Mouse (Mus musculus) heart, adult 18-20 months (tissue): Measurements from ENCODE around the gene Il17rc. TPM values are rescaled to one million over a fixed set of nuclear protein-coding genes. Genes with fewer than 3 reads are reported as not detected.
A peak's percentile ranks its signal among the peaks of the same experiment; 100 is the strongest.

Experiments
- DNase-seq, 2 experiments: peaks; one replicate each; pipeline ENCODE4 v3.0.0; 2021 to 2022; ENCODE audit warnings: mixed read lengths in 1 of 2
- long read RNA-seq, 2 experiments: library from polyadenylated mRNA; stranded (forward); transcript quantifications; one replicate each; pipeline ENCODE4 v2.0.0; 2021
- total RNA-seq, 2 experiments: library from RNA; stranded (reverse); gene quantifications; 2 replicates each; pipeline ENCODE4 v1.2.3; 2021

The Il17rc gene
- total RNA-seq, result 1 to 10 TPM; 6.3 to 7.2 TPM
- long read RNA-seq, experiment 1, partial matches to known transcripts, result 0 of 6 reads
- long read RNA-seq, experiment 1, other reads (novel, unspliced or antisense), result 6 of 6 reads
- long read RNA-seq, experiment 2, partial matches to known transcripts, result 1 of 6 reads
- long read RNA-seq, experiment 2, other reads (novel, unspliced or antisense), result 5 of 6 reads

- peak; percentile 77 to 83 for DNase-seq
These were observed at the start of gene Il17rc for GRCm38 (mm10) chr6:113471297-113471936. Gene Il17rc (plus strand): TSS chr6:113471427.

DNA sequence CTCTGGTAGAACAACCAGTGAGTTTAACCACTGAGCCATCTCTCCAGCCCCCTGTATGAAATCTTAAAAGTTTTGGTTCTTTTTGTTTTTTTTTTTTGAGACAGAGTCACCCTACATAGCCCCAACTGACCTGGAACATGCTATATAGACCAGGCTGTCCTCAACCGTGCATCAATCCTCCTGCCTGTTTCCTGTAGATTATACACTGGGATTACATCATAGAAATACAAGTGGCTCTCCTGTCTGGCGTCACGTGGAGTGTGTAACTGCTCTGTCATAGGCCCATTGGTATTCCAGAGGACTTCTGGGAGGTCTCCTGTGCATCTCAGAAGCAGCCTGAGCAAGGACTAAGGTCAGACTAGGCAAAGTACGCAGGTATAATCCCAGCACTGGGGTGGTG is 48.2 kb upstream of the Il17rc start:
- no peak for DNase-seq

- peak in 1 of 2 experiments; percentile 14 for DNase-seq
These were observed 47.0 kb upstream of the Il17rc start for GRCm38 (mm10) chr6:113424187-113424586.

DNA sequence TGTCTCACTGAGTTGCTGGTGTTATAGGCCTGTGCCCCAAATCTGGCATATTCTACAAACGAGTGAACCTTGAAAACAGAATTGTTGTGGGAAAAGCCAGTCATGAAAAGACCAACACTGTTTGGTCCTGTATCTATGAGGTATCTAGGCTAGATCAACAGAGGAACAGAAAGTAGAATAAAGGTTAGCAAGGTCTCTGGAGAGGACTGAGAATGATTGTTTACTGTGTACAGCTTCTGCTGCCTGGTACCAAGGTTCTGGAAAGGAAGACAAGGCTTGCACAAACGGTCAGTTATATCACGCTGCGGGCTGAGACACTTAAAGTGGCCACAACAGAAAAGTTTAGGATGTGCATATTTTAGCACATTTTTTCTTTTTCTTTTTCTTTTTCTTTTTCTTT is 44.5 kb upstream of the Il17rc start:
- DNase-seq, result no peak

DNA sequence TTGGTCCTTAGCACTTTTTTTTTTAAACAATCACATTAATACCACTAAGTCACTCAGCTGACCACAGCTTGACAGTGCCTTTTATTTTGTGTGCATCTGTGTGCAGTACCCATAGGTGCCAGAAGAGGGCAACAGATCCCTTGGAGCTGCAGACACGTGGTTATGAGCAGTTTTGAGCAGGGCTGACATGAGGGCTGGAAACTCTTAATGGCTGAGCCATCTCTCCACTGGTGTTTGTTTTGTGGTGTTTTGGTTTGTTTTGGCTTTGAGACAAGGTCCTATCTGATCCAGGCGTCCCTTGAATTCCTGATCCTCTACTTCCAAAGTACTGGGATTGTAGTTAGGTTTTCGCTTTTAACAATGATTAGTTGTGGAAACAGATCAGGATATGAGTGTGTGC is 43.8 kb upstream of the Il17rc start:
- no peak for DNase-seq

- no peak for DNase-seq
These were observed 43.2 kb upstream of the Il17rc start for GRCm38 (mm10) chr6:113428006-113428405.

- no peak for DNase-seq
These were observed 41.3 kb upstream of the Il17rc start for GRCm38 (mm10) chr6:113429965-113430364.

GRCm38 (mm10) chr6:113430846-113431245 is 40.4 kb upstream of the Il17rc start:
- no peak for DNase-seq

DNA sequence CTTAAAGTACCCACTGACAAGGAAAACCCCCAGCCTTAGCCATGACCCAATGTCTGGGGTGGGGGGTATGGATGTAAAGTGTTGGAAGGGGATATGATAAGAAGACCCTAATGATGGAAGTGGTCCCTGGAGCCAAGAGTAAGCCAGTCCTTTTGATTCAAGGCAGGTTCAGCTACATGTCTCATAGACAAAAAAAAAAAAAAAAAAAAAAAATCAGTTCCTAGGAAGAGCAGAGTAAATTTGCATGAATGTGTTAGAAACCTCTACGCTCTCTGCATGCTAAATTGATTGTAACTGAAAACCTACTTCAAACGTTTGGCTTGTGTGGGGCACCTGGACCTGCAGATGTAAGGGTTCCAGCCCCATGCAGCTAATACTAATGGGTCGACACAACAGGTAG is 39.4 kb upstream of the Il17rc start:
- no peak for DNase-seq

- no peak for DNase-seq
These were observed 37.6 kb upstream of the Il17rc start for GRCm38 (mm10) chr6:113433661-113434060.

- DNase-seq, result no peak
These were observed 36.5 kb upstream of the Il17rc start for GRCm38 (mm10) chr6:113434691-113435090.

DNA sequence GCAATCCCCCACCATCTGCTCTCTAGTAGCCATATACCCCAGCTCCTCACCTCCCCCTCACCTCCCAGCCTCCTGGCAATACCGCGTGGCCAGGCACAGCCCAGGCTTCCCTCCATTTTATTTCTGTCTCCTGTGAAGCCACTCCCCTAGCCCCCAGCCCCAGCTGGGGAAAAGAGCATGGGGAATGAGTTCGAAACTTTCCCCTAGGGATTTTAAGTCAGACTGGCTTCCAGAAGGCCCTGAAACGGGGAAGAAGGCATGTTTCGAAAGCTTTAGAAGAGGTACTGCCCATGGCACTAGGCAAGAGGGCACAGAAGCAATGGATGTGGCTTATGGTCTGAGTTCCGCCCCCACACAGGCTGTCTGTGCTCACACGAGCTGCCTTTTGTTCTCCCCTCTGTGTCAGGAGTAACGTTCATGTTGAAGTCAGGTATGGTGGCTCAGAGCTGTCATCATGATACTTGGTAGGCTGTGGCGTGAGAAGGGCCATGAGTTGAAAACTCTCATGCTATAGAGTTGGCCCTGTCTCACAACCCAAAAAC is 35.5 kb upstream of the Il17rc start, which contains the start of gene Cidec:
TSS of gene Cidec (minus strand) at position 97 of the 542 bp plus-strand sequence.
- DNase-seq, result no peak

DNA sequence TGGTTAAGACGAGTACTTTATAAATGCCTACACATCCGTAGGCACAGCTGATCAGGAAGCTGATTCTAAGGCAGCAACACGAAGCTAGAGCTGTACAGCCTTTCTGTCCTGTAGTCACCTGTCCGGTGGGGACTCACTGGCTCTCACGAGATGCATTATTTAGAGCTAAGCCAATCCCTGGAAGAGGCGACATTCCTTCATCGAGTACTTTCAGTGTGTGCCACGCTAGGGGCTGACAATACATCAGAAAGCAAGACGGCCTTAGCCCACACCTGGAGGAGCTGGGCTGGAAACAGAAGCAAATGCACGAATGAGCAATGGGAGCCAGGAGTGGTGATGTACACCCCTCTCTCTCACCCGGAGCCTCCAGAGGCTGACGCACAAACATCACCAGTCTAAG is 34.1 kb upstream of the Il17rc start:
- no peak for DNase-seq

DNA sequence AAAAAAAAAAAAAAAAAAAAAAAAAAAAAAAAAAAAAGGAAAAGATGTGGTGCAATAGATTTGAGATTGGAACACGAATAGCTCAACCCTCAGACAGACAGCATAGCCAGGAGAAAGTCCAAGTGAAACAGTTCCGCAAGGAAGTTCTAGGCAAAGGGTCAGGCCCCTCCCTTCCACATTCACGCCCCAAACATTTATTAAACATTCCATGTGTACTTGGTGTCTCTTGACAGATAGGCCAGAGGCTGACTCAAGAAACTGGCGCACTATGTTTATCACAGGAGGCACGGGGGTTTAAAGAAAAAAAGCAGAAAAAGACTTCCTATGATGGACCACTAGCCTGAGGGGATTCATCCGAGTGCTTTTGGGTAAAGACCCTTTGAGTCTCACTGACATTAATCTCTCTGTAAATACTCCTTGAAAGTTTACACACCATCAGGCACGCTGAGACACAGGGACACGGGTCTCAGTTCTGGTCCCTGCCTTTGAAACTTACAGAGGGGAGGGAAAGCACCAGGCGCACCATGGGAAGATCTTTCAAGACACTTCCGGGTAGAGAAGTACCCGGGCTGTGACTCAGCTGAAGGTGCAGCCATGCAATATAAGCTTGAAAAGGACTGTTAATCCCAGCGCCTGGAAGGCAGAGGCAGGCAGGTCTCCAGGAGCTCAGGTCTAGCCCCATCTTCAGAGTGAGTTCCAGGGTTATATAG is 32.4 kb upstream of the Il17rc start:
- DNase-seq, result no peak

DNA sequence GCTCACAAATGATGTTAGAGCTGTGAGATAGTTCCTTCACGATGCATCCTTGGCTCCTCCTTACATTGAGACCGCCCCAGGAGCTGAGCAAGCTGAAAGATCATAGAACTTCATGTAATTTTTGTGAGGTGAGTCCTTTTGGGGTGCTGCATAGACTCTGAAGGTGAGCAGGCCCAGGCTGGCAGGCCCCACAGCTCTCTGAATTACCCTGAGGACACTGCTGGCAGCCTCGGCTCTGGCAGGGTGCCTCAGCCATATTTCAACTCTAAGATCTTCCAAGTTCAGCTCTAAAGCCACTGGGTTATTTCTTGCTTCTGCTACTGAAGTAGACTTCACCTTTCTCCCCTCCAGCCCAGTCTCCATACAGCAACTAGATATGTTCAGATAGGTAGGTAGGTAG is 30.5 kb upstream of the Il17rc start:
- no peak for DNase-seq

DNA sequence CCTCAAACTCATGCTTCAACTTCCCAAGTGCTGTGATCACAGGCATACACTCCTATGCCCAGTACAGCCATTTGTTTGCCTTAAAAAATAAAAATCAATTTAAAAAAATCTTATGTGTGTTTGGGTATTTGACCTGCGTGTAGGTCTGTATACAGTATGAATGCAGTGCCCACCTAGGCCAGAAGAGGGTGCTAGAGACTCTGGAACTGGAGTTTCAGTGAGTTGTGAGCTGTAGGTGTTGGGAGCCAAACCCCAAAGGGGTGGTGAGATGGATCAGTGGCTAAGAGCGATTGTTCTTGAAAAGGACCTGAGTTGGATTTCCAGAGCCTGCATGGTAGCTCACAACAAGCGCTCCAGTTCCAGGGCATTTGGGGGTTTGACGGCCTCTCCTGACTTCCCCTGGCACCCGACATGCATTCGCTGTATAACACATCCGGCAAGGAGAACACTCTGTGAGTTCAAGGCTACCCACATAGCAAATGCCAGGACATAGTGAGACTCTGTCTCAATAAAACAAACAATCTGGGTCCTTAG is 30.0 kb upstream of the Il17rc start:
- peak; percentile 58 to 86 for DNase-seq

- DNase-seq, result no peak
These were observed 29.2 kb upstream of the Il17rc start for GRCm38 (mm10) chr6:113442087-113442441.

- peak; percentile 94 to 98 for DNase-seq
These were observed 28.7 kb upstream of the Il17rc start, which contains the start of gene Jagn1 for GRCm38 (mm10) chr6:113442442-113443090. Gene Jagn1 (plus strand): TSS chr6:113442569.

DNA sequence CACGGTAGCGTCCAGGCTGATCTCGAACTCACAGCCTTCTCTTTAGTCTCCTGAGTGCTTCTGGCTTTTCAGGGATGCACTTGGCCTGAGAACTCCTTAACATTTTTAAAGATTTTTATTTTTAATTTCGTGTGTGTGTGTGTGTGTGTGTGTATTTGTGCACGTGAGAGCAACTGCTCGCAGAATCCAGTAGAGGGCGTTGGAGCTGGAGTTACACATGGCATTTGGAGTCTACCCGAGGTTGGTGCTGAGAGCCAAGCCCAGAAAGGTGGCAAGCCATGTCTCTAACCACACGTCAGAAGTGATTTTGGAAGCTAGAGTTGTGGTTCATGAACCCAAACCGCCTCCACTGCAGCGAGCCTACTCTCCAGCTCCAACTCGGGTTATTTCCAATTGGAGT is 28.1 kb upstream of the Il17rc start:
- DNase-seq, result peak in 1 of 2 experiments; percentile 7

DNA sequence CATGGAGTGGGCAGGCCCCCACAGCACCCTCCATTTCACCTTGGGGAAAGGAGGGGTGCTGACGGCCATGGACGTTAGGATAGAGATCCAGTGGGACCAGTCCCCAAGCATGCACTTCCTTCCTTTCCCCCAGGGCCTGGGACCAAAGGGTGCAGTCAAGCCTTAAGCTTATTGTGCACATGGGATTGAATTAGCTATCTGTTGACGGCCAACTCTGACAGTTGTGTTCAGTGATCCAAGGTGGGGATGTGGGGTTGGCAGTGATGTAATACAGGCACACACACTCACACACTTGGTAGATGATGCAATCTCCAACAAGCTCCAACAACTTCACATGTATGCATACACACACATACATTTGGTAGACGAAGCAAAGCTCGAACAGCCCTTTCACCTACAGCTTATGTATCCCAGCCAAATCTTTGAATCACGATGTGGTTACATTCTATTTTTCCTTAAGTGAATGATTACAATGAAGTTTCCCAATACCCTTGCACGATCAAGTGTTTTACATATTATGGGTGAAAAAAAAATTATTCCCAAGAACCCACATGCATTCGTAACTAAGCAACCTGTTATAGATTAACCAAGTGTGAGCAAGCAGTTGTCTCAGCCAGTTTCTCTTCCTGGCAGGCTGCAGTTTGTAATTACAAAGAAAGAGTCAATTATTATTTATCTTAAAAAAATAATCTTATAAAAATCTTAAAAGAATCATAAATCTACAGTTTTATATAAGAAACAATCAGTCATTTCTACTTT is 26.8 kb upstream of the Il17rc start:
- no peak for DNase-seq

DNA sequence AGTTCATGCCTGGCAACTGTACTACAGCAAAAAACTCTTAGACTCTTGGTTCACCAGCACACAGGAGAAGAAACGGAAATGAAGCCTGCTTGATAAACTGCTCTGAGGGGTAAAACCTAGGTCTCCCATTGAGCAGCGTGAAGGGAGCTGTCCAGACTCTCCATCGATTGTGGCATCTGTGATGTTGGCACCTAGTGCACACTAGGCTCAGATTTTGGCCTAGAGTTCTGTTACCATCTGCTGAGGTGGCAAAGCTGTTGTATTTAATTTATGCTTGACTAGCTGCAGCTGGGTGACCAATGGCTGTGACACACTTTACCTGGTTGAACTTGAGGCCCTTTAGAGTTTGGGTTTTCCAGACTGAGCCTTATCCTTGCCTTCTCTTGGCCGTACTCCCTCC is 23.6 kb upstream of the Il17rc start:
- DNase-seq, result no peak

DNA sequence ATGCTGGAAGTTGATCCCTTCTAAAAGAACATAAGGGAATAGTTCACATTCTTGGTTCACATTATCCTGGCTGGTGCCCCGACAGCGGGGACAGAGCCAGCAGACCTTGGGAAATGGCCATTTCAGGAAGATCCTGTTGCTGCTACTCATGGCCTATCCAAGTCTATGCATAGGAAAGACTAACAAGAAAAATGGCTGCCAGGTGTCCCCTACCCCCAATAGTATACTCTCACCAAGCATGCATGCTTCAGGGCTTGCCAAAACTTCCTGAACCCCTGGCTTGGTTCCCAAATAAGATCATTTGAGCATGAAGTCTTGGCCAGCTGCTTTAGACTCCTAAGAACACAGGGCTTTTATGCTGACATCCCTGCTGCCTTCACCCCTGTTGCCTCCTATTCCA is 19.4 kb upstream of the Il17rc start:
- DNase-seq, result peak in 1 of 2 experiments; percentile 17
